Mouse (Mus musculus) forebrain, embryonic 14.5 days (tissue): Measurements from ENCODE around the gene Gm12695. TPM values are rescaled to one million over a fixed set of nuclear protein-coding genes. Genes with fewer than 3 reads are reported as not detected.

Source experiments
- ATAC-seq: fragments of 200-750 bp; cut with Nextera tagmentation; 2 replicates; pipeline ENCODE4 v1.8.0; 2017; ENCODE audit warnings: mild to moderate bottlenecking, moderate library complexity
- DNase-seq: peaks from one replicate; pipeline ENCODE4 v3.0.0-alpha.2; 2015; ENCODE audit warnings: low spot score
- H3K27ac ChIP-seq: fragments of 300-500 bp; sonication (generic); 2 replicates; pipeline ENCODE4 v1.5.1; 2014; ENCODE audit warnings: low read depth, mild to moderate bottlenecking, control low read depth, low read length, moderate library complexity
- H3K27me3 ChIP-seq: fragments of 300-500 bp; sonication (generic); replicated peaks from 2 replicates; pipeline ENCODE4 v1.6.1; 2014; ENCODE audit warnings: low read length, control low read depth, mixed read lengths; ENCODE audit not compliant: control insufficient read depth, insufficient read depth
- H3K36me3 ChIP-seq: fragments of 300-500 bp; sonication (generic); 2 replicates; pipeline ENCODE4 v1.6.1; 2014; ENCODE audit warnings: low read length, control low read depth; ENCODE audit not compliant: control insufficient read depth, insufficient read depth
- H3K4me1 ChIP-seq: fragments of 300-500 bp; sonication (generic); 2 replicates; pipeline ENCODE4 v1.6.1; 2014; ENCODE audit warnings: antibody characterized with exemption, low read length, control low read depth; ENCODE audit not compliant: control insufficient read depth, insufficient read depth
- H3K4me2 ChIP-seq: fragments of 300-500 bp; sonication (generic); 2 replicates; pipeline ENCODE4 v1.6.1; 2014; ENCODE audit warnings: mild to moderate bottlenecking, control low read depth, low read length
- H3K4me3 ChIP-seq: fragments of 300-500 bp; sonication (generic); 2 replicates; pipeline ENCODE4 v1.5.1; 2014; ENCODE audit warnings: low read depth, low read length, control low read depth
- H3K9ac ChIP-seq: fragments of 300-500 bp; sonication (generic); 2 replicates; pipeline ENCODE4 v1.6.1; 2014; ENCODE audit warnings: mild to moderate bottlenecking, low read length, control low read depth, moderate library complexity
- H3K9me3 ChIP-seq: fragments of 300-500 bp; sonication (generic); replicated peaks from 2 replicates; pipeline ENCODE4 v1.6.1; 2016; ENCODE audit warnings: low read length, control low read depth, mixed read lengths; ENCODE audit not compliant: control insufficient read depth
- whole genome bisulfite sequencing: fragments of 180-500 bp; shearing (Covaris S2); extraction: QIAGEN DNeasy Blood & Tissue Kit; methylation state at CpG from one replicate; pipeline ENCODE4 v1.1.7; 2014; 5-methylcytosine and 5-hydroxymethylcytosine counted together
- polyA plus RNA-seq: library from polyadenylated mRNA; unstranded; fragments of >200 nt; fragmentation: Nextera tagmentation; extraction: Ambion mirVana; gene quantifications from 2 replicates; pipeline ENCODE4 v1.2.1, GENCODE M21; 2014

Gene Gm12695
- polyA plus RNA-seq = not detected in 2 replicates

DNA sequence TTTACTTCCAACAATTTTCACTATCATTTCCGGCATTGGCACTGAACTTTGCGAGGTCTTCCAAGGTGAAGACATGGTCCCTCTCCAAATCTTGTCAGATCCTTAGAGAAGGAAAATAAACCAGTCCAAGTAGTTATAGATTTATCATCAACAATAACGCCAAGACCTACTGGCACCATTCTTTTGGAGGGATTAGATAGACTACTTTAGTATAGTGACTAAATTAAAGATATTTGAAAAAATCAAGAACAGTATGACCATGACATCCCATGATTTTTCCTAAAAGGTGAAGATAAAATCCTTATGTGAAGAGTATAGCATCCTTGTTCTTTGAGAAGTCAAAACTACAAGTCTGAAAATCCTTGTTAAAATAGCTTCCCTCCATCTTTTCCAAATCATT, at the start of gene Gm12695:
Gene Gm12695, minus strand, starts transcription at position 101 of the 400 bp plus-strand sequence.
- no peak for DNase-seq
- ATAC-seq = no peak
- Histone ChIP-seq H3K4me1 (no peaks in the 10 kb centered on the region), H3K27ac (no peak within 1 kb of the TSS), H3K4me3 (no peak within 1 kb of the TSS), H3K4me2 (no peak within 1 kb of the TSS), H3K36me3 (no peaks in the 10 kb centered on the region), H3K9me3 (no peaks in the 10 kb centered on the region), H3K27me3 (no peaks in the 10 kb centered on the region), H3K9ac (no peak within 1 kb of the TSS)
- 95% methylated on average over 3 of the region's 3 CpGs for WGBS

GRCm38 (mm10) chr4:96825540-96826045, 40.6 kb upstream of the Gm12695 start:
- Histone ChIP-seq H3K4me3 (no peak overlapping the region), H3K4me2 (no peak overlapping the region), H3K27ac (no peak overlapping the region), H3K4me1 (no peaks in the 10 kb centered on the region), H3K9me3 (no peaks in the 10 kb centered on the region), H3K27me3 (no peaks in the 10 kb centered on the region), H3K9ac (no peak overlapping the region), H3K36me3 (no peaks in the 10 kb centered on the region)
- DNase-seq = no peak
- 90% methylated on average over 4 of the region's 4 CpGs for WGBS
- no peak for ATAC-seq

DNA sequence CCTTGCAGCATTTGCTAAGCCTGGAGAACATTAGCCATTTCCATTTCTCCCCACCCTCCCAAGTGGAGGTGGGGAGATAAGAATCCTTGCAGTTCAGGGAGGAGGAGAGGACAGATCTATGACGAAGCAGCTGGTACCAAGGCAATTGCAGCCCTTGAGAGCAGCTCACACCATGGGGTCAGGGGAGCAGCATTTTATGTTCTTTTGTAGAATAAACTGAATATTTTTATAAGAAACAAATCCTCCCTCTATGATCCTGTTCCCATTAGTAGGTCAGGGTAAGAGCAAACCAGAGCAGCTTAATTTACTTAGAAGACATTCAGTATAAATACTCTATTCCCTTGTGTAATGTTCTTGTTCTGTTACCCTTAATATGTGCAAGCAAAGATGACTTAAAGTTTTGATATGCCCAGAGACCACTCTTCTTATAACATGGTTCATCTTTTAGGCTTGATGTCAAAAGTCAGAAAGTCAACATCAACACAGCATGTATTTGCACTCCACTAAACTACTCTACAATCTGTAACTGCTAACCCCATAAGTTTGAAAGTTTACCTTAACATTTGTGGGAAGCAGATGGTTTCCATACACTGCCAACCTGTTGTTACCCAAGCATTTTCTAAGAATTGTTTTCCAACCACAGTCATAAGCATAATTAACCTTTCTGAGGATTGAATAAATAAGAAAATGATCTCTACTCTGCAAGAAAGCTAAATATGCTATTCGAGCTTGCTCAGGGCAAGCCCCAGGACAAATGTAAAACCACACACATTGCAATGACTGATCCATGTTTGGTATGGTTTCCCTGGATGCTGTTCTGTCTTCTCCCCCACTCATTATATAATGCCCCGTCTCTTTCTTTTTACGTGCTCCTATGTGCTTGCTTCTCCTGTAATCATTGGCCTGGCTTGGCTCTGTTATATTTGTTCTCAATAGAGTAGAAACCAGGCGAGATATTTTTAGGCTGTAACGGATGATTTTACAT, 22.1 kb upstream of the Gm12695 start:
- Histone ChIP-seq H3K4me2 (no peak overlapping the region), H3K27ac (no peak overlapping the region), H3K36me3 (no peaks in the 10 kb centered on the region), H3K4me3 (no peak overlapping the region), H3K9me3 (no peaks in the 10 kb centered on the region), H3K9ac (no peak overlapping the region), H3K27me3 (no peaks in the 10 kb centered on the region), H3K4me1 (no peaks in the 10 kb centered on the region)
- ATAC-seq = no peak
- DNase-seq = no peak
- 81% methylated on average over 6 of the region's 6 CpGs for WGBS

DNA sequence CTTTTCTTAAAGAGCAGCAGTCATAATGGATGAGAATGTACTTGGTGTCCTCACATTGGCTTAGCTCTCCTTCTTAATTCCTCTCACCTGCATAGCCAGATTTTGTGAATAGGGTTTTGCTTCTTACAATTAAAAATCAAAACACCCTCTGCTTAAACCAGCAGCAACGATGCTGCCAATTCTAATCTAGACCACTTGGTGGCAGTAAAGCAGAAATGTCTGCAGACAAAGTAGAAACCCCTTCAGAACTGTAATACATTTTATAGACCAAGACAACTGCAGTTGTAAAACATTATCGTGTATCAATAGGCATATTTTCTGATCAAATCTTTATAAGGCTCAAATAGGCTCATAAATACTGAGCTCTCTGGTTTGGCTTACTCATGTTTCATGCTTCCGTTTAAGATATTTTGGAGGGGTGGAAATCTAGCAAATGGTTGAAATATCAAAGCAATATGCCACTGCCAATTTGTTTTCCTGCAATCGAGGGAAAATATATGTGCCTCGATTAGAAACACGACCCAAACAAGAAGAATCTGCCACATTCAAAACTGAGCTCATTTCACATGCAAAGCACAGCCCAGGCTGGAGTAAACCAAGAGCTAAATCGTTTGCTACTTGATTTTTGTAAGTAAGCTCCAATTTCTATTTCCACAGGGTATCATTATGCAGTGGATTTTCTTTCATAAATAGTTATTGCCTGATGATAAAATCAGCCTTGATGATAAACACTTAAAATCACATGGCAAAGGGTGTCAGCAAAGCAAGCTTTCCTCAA, 14.6 kb upstream of the Gm12695 start:
- H3K27ac ChIP-seq = no peak overlapping the region
- DNase-seq = peak; percentile 84
- peak; percentile 59 for ATAC-seq

GRCm38 (mm10) chr4:96797583-96797982, 12.6 kb upstream of the Gm12695 start:
- H3K4me3 ChIP-seq = no peak overlapping the region
- ATAC-seq = peak; percentile 86
- DNase-seq = peak; percentile 84
- H3K9ac ChIP-seq = no peak overlapping the region
- 14% methylated on average over 1 of the region's 1 CpGs for WGBS
- H3K4me1 ChIP-seq = no peaks in the 10 kb centered on the region
- H3K36me3 ChIP-seq = no peaks in the 10 kb centered on the region
- no peaks in the 10 kb centered on the region for H3K9me3 ChIP-seq
- no peak overlapping the region for H3K4me2 ChIP-seq
- no peaks in the 10 kb centered on the region for H3K27me3 ChIP-seq
- H3K27ac ChIP-seq = no peak overlapping the region

More for the DNA sequence above, 14.6 kb upstream of the Gm12695 start:
- H3K4me2 ChIP-seq = no peak overlapping the region
- H3K4me3 ChIP-seq = no peak overlapping the region
- H3K36me3 ChIP-seq = no peaks in the 10 kb centered on the region
- no peaks in the 10 kb centered on the region for H3K27me3 ChIP-seq
- no peak overlapping the region for H3K9ac ChIP-seq
- WGBS = 34% methylated on average over 7 of the region's 7 CpGs
- no peaks in the 10 kb centered on the region for H3K9me3 ChIP-seq
- H3K4me1 ChIP-seq = no peaks in the 10 kb centered on the region

- no peak overlapping the region for H3K4me3 ChIP-seq
- H3K9me3 ChIP-seq = no peaks in the 10 kb centered on the region
- H3K4me2 ChIP-seq = no peak overlapping the region
- H3K4me1 ChIP-seq = no peaks in the 10 kb centered on the region
- ATAC-seq (no peak), DNase-seq (no peak)
- H3K27ac ChIP-seq = no peak overlapping the region
- no peaks in the 10 kb centered on the region for H3K27me3 ChIP-seq
- H3K9ac ChIP-seq = no peak overlapping the region
- no peaks in the 10 kb centered on the region for H3K36me3 ChIP-seq
These were observed 6.3 kb upstream of the Gm12695 start for GRCm38 (mm10) chr4:96791301-96791700.

DNA sequence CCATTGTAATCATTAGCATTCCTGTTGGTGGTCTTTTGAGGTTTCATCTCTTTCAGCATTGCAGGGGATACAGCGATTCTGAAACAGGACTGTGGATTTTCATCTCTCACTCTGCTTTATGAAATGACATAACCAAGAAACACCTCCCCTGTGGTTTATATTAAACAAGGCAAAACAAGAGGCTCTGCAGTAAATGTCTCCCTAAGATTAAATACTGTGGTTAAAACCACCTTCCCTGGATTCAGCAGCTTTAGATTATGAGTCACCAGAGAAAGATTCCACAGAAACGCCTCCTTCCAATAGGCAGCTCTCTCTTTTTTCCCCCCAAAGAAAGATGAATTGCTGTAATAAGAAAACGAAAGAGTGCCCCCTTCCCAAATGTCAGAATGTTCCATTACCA, 4.9 kb upstream of the Gm12695 start:
- Histone ChIP-seq H3K4me3 (no peak overlapping the region), H3K27ac (no peak overlapping the region), H3K9ac (no peak overlapping the region), H3K36me3 (no peaks in the 10 kb centered on the region), H3K27me3 (no peaks in the 10 kb centered on the region), H3K4me2 (no peak overlapping the region), H3K9me3 (no peaks in the 10 kb centered on the region), H3K4me1 (no peaks in the 10 kb centered on the region)
- 78% methylated on average over 3 of the region's 3 CpGs for WGBS
- DNase-seq = no peak
- no peak for ATAC-seq

DNA sequence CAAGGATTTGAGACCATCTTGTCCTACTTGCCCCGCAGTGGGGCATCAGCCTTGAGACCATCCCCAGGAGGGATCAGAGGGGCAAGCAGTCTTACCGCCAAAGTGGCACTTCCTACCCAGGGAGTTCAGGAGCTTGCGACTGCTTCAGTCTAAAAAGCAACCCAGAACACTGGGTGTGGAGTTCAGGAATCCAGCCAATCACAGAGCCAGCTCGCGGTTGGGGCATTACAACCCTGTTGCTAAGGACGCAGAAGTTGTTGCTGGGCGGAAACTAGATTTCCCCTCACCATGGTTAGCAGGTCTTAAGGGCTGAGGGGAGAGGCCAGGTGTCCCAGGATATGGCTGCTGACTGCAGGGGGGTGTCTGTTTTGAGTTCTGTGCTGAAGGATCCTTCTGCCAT, 1.6 kb upstream of the Gm12695 start:
- no peak overlapping the region for H3K4me2 ChIP-seq
- no peaks in the 10 kb centered on the region for H3K36me3 ChIP-seq
- no peaks in the 10 kb centered on the region for H3K4me1 ChIP-seq
- no peak overlapping the region for H3K9ac ChIP-seq
- H3K4me3 ChIP-seq = no peak overlapping the region
- H3K27me3 ChIP-seq = no peaks in the 10 kb centered on the region
- WGBS = 18% methylated on average over 7 of the region's 7 CpGs
- ATAC-seq = no peak
- no peaks in the 10 kb centered on the region for H3K9me3 ChIP-seq
- no peak overlapping the region for H3K27ac ChIP-seq
- no peak for DNase-seq
